In genomic region chr13:100493313-100493712, GRCm38 (mm10) we compare ENCODE assay signal across 15 mouse cellular contexts. TPM values are rescaled to one million over a fixed set of nuclear protein-coding genes. Genes with fewer than 3 reads are reported as not detected.
DNase-seq lines count a peak whose midpoint lies in the region; ATAC-seq and TF ChIP-seq lines count a peak whose summit lies in the region.
"Had no signal": no experiment of that assay in that cellular context is flagged by ENCODE, and none has a peak within 500 bp of the region (broad histone marks: within the 10 kb centered on the region; RNA-seq: fewer than 3 reads in every experiment).

No protein-coding gene starts in this region.

- H3K4me1 ChIP-seq in lung, postnatal 0 days (ENCODE audit: insufficient read depth, low read depth, low read length), result no peaks in the 10 kb centered on the region; the same call in 1 of the 2 replicates
- H3K4me1 ChIP-seq in intestine, postnatal 0 days (replicated peaks; ENCODE audit: control insufficient read depth, insufficient read depth, low read length), result no peaks in the 10 kb centered on the region; the same call in 1 of the 2 replicates

- WGBS in lung, postnatal 0 days, result 51% methylated on average over 8 of the region's 8 CpGs
- 32% methylated on average over 8 of the region's 8 CpGs for WGBS in intestine, postnatal 0 days

- no peak for TF ChIP-seq CTCF in lung, postnatal 0 days (IDR thresholded peaks at IDR 0.05)
- no peak for TF ChIP-seq CTCF in intestine, postnatal 0 days (IDR thresholded peaks at IDR 0.05; ENCODE audit: low read depth)

- intact Hi-C loops in left cerebral cortex, postnatal 10 days (cut with DNase I), result loop anchor here (5.0 kb wide), 2 partner anchors 124 to 366 kb away; partner anchors contain the start of gene Marveld2

- H3K36me3 ChIP-seq in lung, postnatal 0 days (ENCODE audit: insufficient read depth, low read length), result no peaks in the 10 kb centered on the region; the same call in 1 of the 2 replicates
- H3K36me3 ChIP-seq in intestine, postnatal 0 days (ENCODE audit: control insufficient read depth, insufficient read depth), result peaks cover 5% of the 10 kb centered on the region
- peaks cover 4% of the 10 kb centered on the region; the same call in 1 of the 2 replicates for H3K36me3 ChIP-seq in splenic B cell, adult 2 months (ENCODE audit: control insufficient read depth, insufficient read depth, low read length, poor library complexity, severe bottlenecking)

- ATAC-seq in lung, postnatal 0 days, result peak; percentile 17
- ATAC-seq in intestine, postnatal 0 days, result peak; percentile 80
- no peak for ATAC-seq in inflammation-experienced regulatory T-cells, adult 6 months
- no peak for ATAC-seq in frontal cortex, adult (ENCODE audit: low TSS enrichment)

- no peak overlapping the region for H3K9ac ChIP-seq in lung, postnatal 0 days (replicated peaks; ENCODE audit: low read depth)
- no peak overlapping the region for H3K9ac ChIP-seq in intestine, postnatal 0 days (ENCODE audit: low read depth, low read length)
- H3K9ac ChIP-seq: heart, embryonic 15.5 days; limb, embryonic 15.5 days had no signal

- TF ChIP-seq EP300 in lung, postnatal 0 days (IDR thresholded peaks at IDR 0.05), result no peak

- H3K4me2 ChIP-seq in lung, postnatal 0 days (replicated peaks; ENCODE audit: low read depth, low read length), result no peak overlapping the region
- peak overlapping the region; percentile 72; the same call in 1 of the 2 replicates for H3K4me2 ChIP-seq in intestine, postnatal 0 days (replicated peaks; ENCODE audit: low read depth)

- no peaks in the 10 kb centered on the region for H3K9me3 ChIP-seq in lung, postnatal 0 days (ENCODE audit: low read length)
- no peaks in the 10 kb centered on the region for H3K9me3 ChIP-seq in intestine, postnatal 0 days (ENCODE audit: control insufficient read depth)
- H3K9me3 ChIP-seq: heart, embryonic 15.5 days; limb, embryonic 15.5 days; neural tube, embryonic 12.5 days had no signal

- DNase-seq in lung, postnatal 0 days (ENCODE audit: low spot score), result peak; percentile 36
- no peak for DNase-seq in lung, postnatal 25 days (ENCODE audit: low spot score)
- peak; percentile 13 for DNase-seq in ZHBTc4 (ENCODE audit: low read depth, low spot score)
- peak; percentile 24 for DNase-seq in splenic B cell, adult 2 months (ENCODE audit: low read depth, low spot score)
- no peak for DNase-seq in left cerebral cortex, postnatal 10 days (ENCODE audit: extremely low spot score in 1 of 2, low spot score in 2 of 2)
- DNase-seq: gastrocnemius, postnatal 25 days; kidney, postnatal 14 days; thymus, adult 18-20 months had no signal

- no peak overlapping the region for H3K4me3 ChIP-seq in lung, postnatal 0 days (ENCODE audit: low read depth, low read length)
- no peak overlapping the region for H3K4me3 ChIP-seq in intestine, postnatal 0 days (ENCODE audit: low read depth, low read length)
- H3K4me3 ChIP-seq: neural tube, embryonic 12.5 days had no signal

- no peak overlapping the region for H3K27ac ChIP-seq in lung, postnatal 0 days (ENCODE audit: low read length)
- no peak overlapping the region for H3K27ac ChIP-seq in intestine, postnatal 0 days (ENCODE audit: low read depth, low read length)
- H3K27ac ChIP-seq: heart, embryonic 15.5 days; limb, embryonic 15.5 days; neural tube, embryonic 12.5 days had no signal

- H3K27me3 ChIP-seq in lung, postnatal 0 days (replicated peaks; ENCODE audit: insufficient read depth, low read length), result no peaks in the 10 kb centered on the region
- H3K27me3 ChIP-seq in intestine, postnatal 0 days (replicated peaks; ENCODE audit: control insufficient read depth, insufficient read depth, low read length), result no peaks in the 10 kb centered on the region
- H3K27me3 ChIP-seq in splenic B cell, adult 2 months (ENCODE audit: control insufficient read depth, insufficient read depth, low read length, poor library complexity, severe bottlenecking), result no peaks in the 10 kb centered on the region
- H3K27me3 ChIP-seq: heart, embryonic 15.5 days; limb, embryonic 15.5 days; neural tube, embryonic 12.5 days had no signal

RNA-seq across cellular contexts. Expression of gene Gtf2h2, which starts 0.9 kb away (rescaled TPM):
- polyA plus RNA-seq in lung, postnatal 0 days (2015; fragmentation: Nextera tagmentation; extraction: Ambion mirVana), result 22.9 and 35.5 TPM in 2 replicates
- polyA plus RNA-seq in intestine, postnatal 0 days (2015; fragmentation: Nextera tagmentation; extraction: Ambion mirVana), result 33.4 and 37.5 TPM in 2 replicates
- polyA plus RNA-seq in inflammation-experienced regulatory T-cells, adult 6 months (2017; shearing (Covaris generic)), result 10 to 100 TPM; 49.8 to 55.7 (median 55.5) TPM
- total RNA-seq in left cerebral cortex, postnatal 10 days (2021), result 10 to 100 TPM; 42.8 to 44.2 TPM

RNA-seq across cellular contexts. Expression of gene Naip1, which starts 40.6 kb away (rescaled TPM):
- polyA plus RNA-seq in lung, postnatal 0 days (2015; fragmentation: Nextera tagmentation; extraction: Ambion mirVana), result not detected in 2 replicates
- 23.4 and 27.7 TPM in 2 replicates for polyA plus RNA-seq in intestine, postnatal 0 days (2015; fragmentation: Nextera tagmentation; extraction: Ambion mirVana)
- not detected for polyA plus RNA-seq in inflammation-experienced regulatory T-cells, adult 6 months (2017; shearing (Covaris generic))
- total RNA-seq in left cerebral cortex, postnatal 10 days (2021), result under 1 TPM; 0.18 to 0.41 TPM
- total RNA-seq: gastrocnemius, postnatal 25 days; megakaryocyte-erythroid progenitor cell, adult 5-6 weeks had no signal
- polyA plus RNA-seq: heart, embryonic 15.5 days; limb, embryonic 15.5 days had no signal

RNA-seq across cellular contexts. Expression of gene Ocln, which starts 59.2 kb away (rescaled TPM):
- 71.0 and 76.9 TPM in 2 replicates for polyA plus RNA-seq in lung, postnatal 0 days (2015; fragmentation: Nextera tagmentation; extraction: Ambion mirVana)
- polyA plus RNA-seq in intestine, postnatal 0 days (2015; fragmentation: Nextera tagmentation; extraction: Ambion mirVana), result 44.5 and 49.4 TPM in 2 replicates
- polyA plus RNA-seq in inflammation-experienced regulatory T-cells, adult 6 months (2017; shearing (Covaris generic)), result under 1 TPM in 2 of 3 experiments, not detected in 1; 0.57 to 0.66 TPM
- 1 to 10 TPM; 9.5 to 9.6 TPM for total RNA-seq in left cerebral cortex, postnatal 10 days (2021)
- total RNA-seq: megakaryocyte-erythroid progenitor cell, adult 5-6 weeks had no signal

Comparison
In these comparisons a context has a peak if more than half of its experiments do, and no peak if none do; other contexts are left out.
1. DNase-seq: peak in lung, postnatal 0 days (single experiment), ZHBTc4 (single experiment) and splenic B cell, adult 2 months (single experiment); none in lung, postnatal 25 days (single experiment) and left cerebral cortex, postnatal 10 days (0 of 2).
2. ATAC-seq: peak in lung, postnatal 0 days (single experiment) and intestine, postnatal 0 days (single experiment); none in inflammation-experienced regulatory T-cells, adult 6 months (single experiment) and frontal cortex, adult (single experiment).
3. RNA of gene Naip1, which starts 40.6 kb away (polyA plus RNA-seq): 23.4 to 27.7 TPM in intestine, postnatal 0 days; not detected in lung, postnatal 0 days and not detected in inflammation-experienced regulatory T-cells, adult 6 months; every median in the first group is over 10 times any median in the second.
4. RNA of gene Ocln, which starts 59.2 kb away (polyA plus RNA-seq): 71.0 to 76.9 TPM in lung, postnatal 0 days and 44.5 to 49.4 TPM in intestine, postnatal 0 days; 0.57 to 0.66 TPM in inflammation-experienced regulatory T-cells, adult 6 months; every median in the first group is over 10 times any median in the second.